In the genomic region with DNA sequence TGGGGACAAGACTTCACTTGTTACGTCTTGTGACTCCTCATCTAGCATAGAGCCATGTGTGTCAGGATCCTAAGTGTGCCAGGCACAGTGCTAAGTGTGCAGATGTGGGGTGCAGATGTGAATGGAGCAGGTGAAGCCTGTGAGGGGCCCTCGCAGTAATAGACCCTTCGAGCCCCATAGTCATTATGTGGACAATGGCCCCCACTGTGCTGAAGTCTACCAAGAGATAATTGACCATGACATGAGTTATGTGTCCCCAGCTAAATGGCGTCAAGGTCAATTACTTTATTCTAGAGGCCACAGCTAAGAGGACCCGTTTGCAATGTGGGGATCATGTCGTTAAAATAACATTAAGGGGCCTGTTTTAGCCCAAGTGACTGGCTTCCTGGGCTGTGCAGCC, we compare ENCODE assay signal across 23 mouse cellular contexts.
A peak's percentile ranks its signal among the peaks of the same experiment; 100 is the strongest.
DNase-seq lines count a peak whose midpoint lies in the region; ATAC-seq lines count a peak whose summit lies in the region.
"Had no signal": no experiment of that assay in that cellular context is flagged by ENCODE, and none has a peak within 500 bp of the region (broad histone marks: within the 10 kb centered on the region; RNA-seq: fewer than 3 reads in every experiment).

No protein-coding gene starts in this region.

- H3K27ac ChIP-seq in midbrain, embryonic 11.5 days (ENCODE audit: low read depth, low read length): no peak overlapping the region
- no peak overlapping the region for H3K27ac ChIP-seq in midbrain, embryonic 16.5 days (ENCODE audit: low read length)
- H3K27ac ChIP-seq: heart, embryonic 10.5 days; liver, embryonic 13.5 days; midbrain, embryonic 15.5 days had no signal

- H3K27me3 ChIP-seq in midbrain, embryonic 11.5 days (ENCODE audit: control insufficient read depth, insufficient read depth, low read length): no peaks in the 10 kb centered on the region
- H3K27me3 ChIP-seq in midbrain, embryonic 16.5 days (ENCODE audit: control insufficient read depth, insufficient read depth, low read depth, low read length): no peaks in the 10 kb centered on the region; the same call in 1 of the 2 replicates
- H3K27me3 ChIP-seq: liver, embryonic 13.5 days; midbrain, embryonic 15.5 days had no signal

- intact Hi-C loops in heart, postnatal 25 days (cut with DNase I): no loop called here

- no peaks in the 10 kb centered on the region for H3K36me3 ChIP-seq in midbrain, embryonic 11.5 days (ENCODE audit: control insufficient read depth, insufficient read depth, low read length)
- no peaks in the 10 kb centered on the region for H3K36me3 ChIP-seq in midbrain, embryonic 16.5 days (ENCODE audit: control insufficient read depth, insufficient read depth, low read length)
- H3K36me3 ChIP-seq: heart, embryonic 10.5 days; liver, embryonic 13.5 days; midbrain, embryonic 15.5 days had no signal

- H3K4me3 ChIP-seq in midbrain, embryonic 11.5 days (ENCODE audit: low read depth, low read length): no peak overlapping the region
- no peak overlapping the region for H3K4me3 ChIP-seq in midbrain, embryonic 16.5 days (ENCODE audit: low read depth, low read length)
- H3K4me3 ChIP-seq: heart, embryonic 10.5 days; liver, embryonic 13.5 days; midbrain, embryonic 15.5 days; myocyte had no signal

- H3K4me2 ChIP-seq in midbrain, embryonic 11.5 days: no peak overlapping the region
- H3K4me2 ChIP-seq in midbrain, embryonic 16.5 days (ENCODE audit: low read length): no peak overlapping the region
- H3K4me2 ChIP-seq: liver, embryonic 13.5 days; midbrain, embryonic 15.5 days had no signal

- 64% methylated on average over 6 of the region's 6 CpGs for WGBS in midbrain, embryonic 11.5 days
- 50% methylated on average over 6 of the region's 6 CpGs for WGBS in midbrain, embryonic 16.5 days

- no peaks in the 10 kb centered on the region for H3K4me1 ChIP-seq in midbrain, embryonic 11.5 days (ENCODE audit: control insufficient read depth, insufficient read depth, low read length)
- no peaks in the 10 kb centered on the region for H3K4me1 ChIP-seq in midbrain, embryonic 16.5 days (ENCODE audit: control insufficient read depth, insufficient read depth, low read length)
- H3K4me1 ChIP-seq: liver, embryonic 13.5 days; midbrain, embryonic 15.5 days had no signal

- no peaks in the 10 kb centered on the region for H3K9me3 ChIP-seq in midbrain, embryonic 11.5 days (ENCODE audit: control insufficient read depth, low read length)
- no peaks in the 10 kb centered on the region for H3K9me3 ChIP-seq in midbrain, embryonic 16.5 days (replicated peaks; ENCODE audit: control insufficient read depth, low read length, poor library complexity, severe bottlenecking)
- H3K9me3 ChIP-seq: heart, embryonic 10.5 days; liver, embryonic 13.5 days; midbrain, embryonic 15.5 days had no signal

- H3K9ac ChIP-seq in midbrain, embryonic 11.5 days (ENCODE audit: low read length): no peak overlapping the region
- H3K9ac ChIP-seq in midbrain, embryonic 16.5 days (ENCODE audit: low read depth, low read length): no peak overlapping the region
- H3K9ac ChIP-seq: liver, embryonic 13.5 days; midbrain, embryonic 15.5 days had no signal

- ATAC-seq in midbrain, embryonic 11.5 days (ENCODE audit: low FRiP score): no peak
- ATAC-seq in midbrain, embryonic 16.5 days: no peak
- ATAC-seq: activated CD4-positive, CD25-positive, alpha-beta regulatory T cell, adult 4 months; forebrain, embryonic 14.5 days; inflammation-experienced regulatory T-cells, adult 6 months; midbrain, embryonic 15.5 days had no signal

- peak; percentile 24 for DNase-seq in heart, adult 11 months
- DNase-seq in heart, adult 18-20 months: no peak
- DNase-seq in midbrain, embryonic 11.5 days (ENCODE audit: low spot score, missing footprints): peak; percentile 31
- peak; percentile 20 for DNase-seq in hindlimb bud, embryonic 11.5 days (ENCODE audit: extremely low spot score, low read depth, low spot score)
- peak; percentile 33 for DNase-seq in retina, postnatal 1 day
- no peak for DNase-seq in spleen, adult 12 weeks (ENCODE audit: low spot score)
- no peak for DNase-seq in heart, postnatal 25 days (ENCODE audit: low spot score)
- DNase-seq: adrenal gland, adult 8-10 months; cerebellum, adult 2 months; cerebellum, postnatal 25 days; kidney, adult 2 months; kidney, postnatal 4 days; liver, embryonic 13.5 days; lung, adult 2 months; lung, postnatal 14 days; thymus, postnatal 14 days had no signal

Comparison
In these comparisons a context has a peak if more than half of its experiments do, and no peak if none do; other contexts are left out.
1. DNase-seq: peak in heart, adult 11 months (single experiment), midbrain, embryonic 11.5 days (single experiment), hindlimb bud, embryonic 11.5 days (single experiment) and retina, postnatal 1 day (single experiment); none in heart, adult 18-20 months (0 of 2), spleen, adult 12 weeks (single experiment) and heart, postnatal 25 days (single experiment).